Mouse (Mus musculus) c-Kit-negative CD71-positive TER-119-positive erythroid progenitor cells, embryonic 14.5 days (primary cell): ENCODE measurements around the gene Cgref1.

ENCODE experiments used
- DNase-seq: peaks from one replicate; pipeline ENCODE4 v3.0.0-alpha.2; 2013; ENCODE audit warnings: low read depth, low spot score

Gene Cgref1

DNA sequence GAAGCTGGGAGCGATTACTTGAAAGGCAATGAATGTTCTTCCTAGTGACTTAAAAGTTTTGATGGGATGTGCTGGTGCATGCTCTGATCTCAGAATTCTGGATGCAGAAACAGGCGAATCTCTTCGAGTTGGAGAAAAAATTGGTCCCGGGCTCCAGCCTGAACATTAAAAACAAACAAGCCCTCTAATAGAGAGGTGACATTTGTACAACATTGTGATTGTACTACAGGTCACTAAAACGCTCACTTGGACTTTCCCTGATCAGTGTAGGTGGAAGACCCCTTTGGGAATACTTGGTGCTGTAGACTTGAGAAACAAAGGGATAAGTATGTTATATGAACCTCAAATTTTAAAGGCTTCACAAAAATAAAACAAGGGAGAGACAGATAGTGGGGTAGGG lies 58.7 kb downstream of the Cgref1 start:
- DNase-seq, result no peak

- no peak for DNase-seq
Observed at GRCm38 (mm10) chr5:30886209-30886608, 59.2 kb downstream of the Cgref1 start.
